Mouse (Mus musculus) liver, adult 2 months (tissue): ENCODE measurements at regions not wholly inside any gene's neighbourhood (a gene's known extent, or its start where the extent isn't known, plus 50 kb on each side); places are given as distances from the start of the nearest gene placed in this dataset.

Experiments
- DNase-seq: peaks from one replicate; pipeline ENCODE4 v3.0.0-alpha.2; 2011; ENCODE audit warnings: low read depth, low spot score; ENCODE audit errors: extremely low read depth
- H3K27ac ChIP-seq: fragments of 200-500 bp; replicated peaks from 2 replicates; pipeline ENCODE4 v1.5.1; 2012; ENCODE audit warnings: low read depth, mild to moderate bottlenecking, control low read depth, inconsistent platforms, low read length; ENCODE audit not compliant: insufficient read depth
- H3K27me3 ChIP-seq: fragments of 200-500 bp; 2 replicates; pipeline ENCODE4 v1.6.1; 2012; ENCODE audit warnings: mild to moderate bottlenecking, moderate library complexity, low read length, inconsistent platforms; ENCODE audit not compliant: control insufficient read depth, insufficient read depth
- H3K36me3 ChIP-seq: fragments of 200-500 bp; 2 replicates; pipeline ENCODE4 v1.6.1; 2012; ENCODE audit warnings: low read length, inconsistent platforms; ENCODE audit not compliant: control insufficient read depth, insufficient read depth
- H3K4me1 ChIP-seq: fragments of 200-500 bp; 2 replicates; pipeline ENCODE4 v1.6.1; 2011; ENCODE audit warnings: low read length; ENCODE audit not compliant: control insufficient read depth, insufficient read depth
- H3K4me3 ChIP-seq: fragments of 200-500 bp; 2 replicates; pipeline ENCODE4 v1.5.1; 2011; ENCODE audit warnings: low read depth, mild to moderate bottlenecking, control low read depth, low read length, moderate library complexity; ENCODE audit not compliant: insufficient read depth
- H3K79me2 ChIP-seq: fragments of 200-500 bp; 2 replicates; pipeline ENCODE4 v1.6.1; 2012; ENCODE audit warnings: inconsistent platforms, mild to moderate bottlenecking, low read length, moderate library complexity; ENCODE audit not compliant: control insufficient read depth, insufficient read depth
- H3K9ac ChIP-seq: fragments of 200-500 bp; 2 replicates; pipeline ENCODE4 v1.6.1; 2012; ENCODE audit warnings: low read depth, mild to moderate bottlenecking, control low read depth, inconsistent platforms, low read length
- CTCF ChIP-seq: fragments of 200-500 bp; IDR thresholded peaks from 2 replicates; pipeline ENCODE4 v1.5.1; 2011; ENCODE audit warnings: low read depth, low read length, control low read depth
- POLR2A ChIP-seq: fragments of 200-500 bp; IDR thresholded peaks from 2 replicates; pipeline ENCODE4 v1.6.1; 2011; ENCODE audit warnings: low read length, control low read depth; ENCODE audit not compliant: insufficient read depth; ENCODE audit errors: extremely low read depth
- WGBS: fragments of 180-500 bp; shearing (Covaris S2); methylation state at CpG from one replicate; pipeline ENCODE4 v1.1.7; 2018; 5-methylcytosine and 5-hydroxymethylcytosine counted together

- TF ChIP-seq CTCF (no peak), POLR2A (no peak)
- no peak for DNase-seq
- 74% methylated on average over 3 of the region's 3 CpGs for WGBS
- H3K9ac ChIP-seq: no peak overlapping the region
- H3K4me1 ChIP-seq: 0 out of 2 replicates have a peak, but pooled peaks cover 3% of the 10 kb centered on the region
- no peaks in the 10 kb centered on the region for H3K36me3 ChIP-seq
- H3K27me3 ChIP-seq: no peaks in the 10 kb centered on the region
- no peaks in the 10 kb centered on the region for H3K79me2 ChIP-seq
- H3K27ac ChIP-seq: no peak overlapping the region
- no peak overlapping the region for H3K4me3 ChIP-seq
Measured at GRCm38 (mm10) chr5:150894049-150894738, 58.2 kb upstream of the Kl start.

DNA sequence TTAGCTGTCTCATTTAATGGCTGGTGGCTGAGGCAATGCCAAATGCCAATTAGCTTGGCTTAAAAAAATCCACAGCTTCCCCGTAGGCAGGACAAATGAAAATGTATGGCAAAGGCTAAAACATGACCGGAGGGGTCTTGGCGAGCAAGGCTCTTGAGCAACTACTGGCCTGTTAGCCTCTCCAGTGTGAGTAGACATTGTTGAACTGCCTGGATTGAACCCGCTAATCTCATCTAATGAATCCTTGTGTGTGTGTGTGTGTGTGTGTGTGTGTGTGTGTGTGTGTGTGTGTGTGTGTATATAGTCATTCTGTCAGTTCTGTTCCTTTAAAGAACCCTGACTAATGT, 57.7 kb upstream of the Kl start:
- 87% methylated on average over 4 of the region's 4 CpGs for WGBS
- Histone ChIP-seq H3K79me2 (no peaks in the 10 kb centered on the region), H3K4me1 (0 out of 2 replicates have a peak, but pooled peaks cover 3% of the 10 kb centered on the region), H3K4me3 (no peak overlapping the region), H3K27me3 (no peaks in the 10 kb centered on the region), H3K9ac (no peak overlapping the region), H3K36me3 (no peaks in the 10 kb centered on the region), H3K27ac (no peak overlapping the region)
- no peak for TF ChIP-seq CTCF
- TF ChIP-seq POLR2A: no peak
- no peak for DNase-seq

DNA sequence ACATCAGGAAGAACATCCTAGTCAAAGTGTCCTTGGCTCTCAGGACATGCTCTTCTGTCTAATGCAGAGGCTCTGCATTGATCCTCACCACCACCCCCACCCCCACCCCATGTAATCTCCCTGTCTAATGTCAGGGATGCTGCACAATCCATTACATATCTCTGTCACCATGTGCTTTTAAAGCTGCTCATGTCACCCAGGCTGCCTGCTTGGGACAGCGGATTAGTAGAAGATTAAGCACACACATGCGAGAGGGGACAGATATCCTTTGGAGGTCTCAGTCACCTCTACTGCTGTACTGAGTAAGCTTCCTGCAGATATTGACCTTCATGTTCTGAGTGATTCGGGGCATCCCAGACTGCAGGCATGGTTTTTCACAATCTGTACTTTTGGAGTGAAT, 50.7 kb upstream of the Kl start:
- Histone ChIP-seq H3K27me3 (no peaks in the 10 kb centered on the region), H3K9ac (no peak overlapping the region), H3K79me2 (no peaks in the 10 kb centered on the region), H3K4me3 (no peak overlapping the region), H3K36me3 (no peaks in the 10 kb centered on the region), H3K27ac (no peak overlapping the region), H3K4me1 (0 out of 2 replicates have a peak, but pooled peaks cover 2% of the 10 kb centered on the region)
- TF ChIP-seq CTCF (no peak), POLR2A (no peak)
- 78% methylated on average over 3 of the region's 3 CpGs for WGBS
- no peak for DNase-seq
